Mouse (Mus musculus) limb, embryonic 12.5 days (tissue): ENCODE data around the gene Utrn. TPM values are rescaled to one million over a fixed set of nuclear protein-coding genes. Genes with fewer than 3 reads are reported as not detected.

Source experiments
- ATAC-seq: fragments of 200-750 bp; cut with Nextera tagmentation; 2 replicates; pipeline ENCODE4 v1.8.0; 2017; ENCODE audit warnings: low read depth, moderate TSS enrichment; ENCODE audit not compliant: insufficient number of reproducible peaks, insufficient read depth, low FRiP score, low TSS enrichment
- H3K27ac ChIP-seq: fragments of 300-500 bp; sonication (generic); 2 replicates; pipeline ENCODE4 v1.5.1; 2016; ENCODE audit warnings: mild to moderate bottlenecking, moderate library complexity
- H3K27me3 ChIP-seq: fragments of 300-500 bp; sonication (generic); 2 replicates; pipeline ENCODE4 v1.6.1; 2016; ENCODE audit warnings: mild to moderate bottlenecking, moderate library complexity
- H3K36me3 ChIP-seq: fragments of 300-500 bp; sonication (generic); 2 replicates; pipeline ENCODE4 v1.6.1; 2016; ENCODE audit warnings: mild to moderate bottlenecking, moderate library complexity
- H3K4me1 ChIP-seq: fragments of 300-500 bp; sonication (generic); replicated peaks from 2 replicates; pipeline ENCODE4 v1.6.1; 2016
- H3K4me2 ChIP-seq: fragments of 300-500 bp; sonication (generic); 2 replicates; pipeline ENCODE4 v1.6.1; 2016; ENCODE audit warnings: mild to moderate bottlenecking, moderate library complexity
- H3K4me3 ChIP-seq: fragments of 300-500 bp; sonication (generic); replicated peaks from 2 replicates; pipeline ENCODE4 v1.5.1; 2016; ENCODE audit warnings: mild to moderate bottlenecking
- H3K9ac ChIP-seq: fragments of 300-500 bp; sonication (generic); replicated peaks from 2 replicates; pipeline ENCODE4 v1.6.1; 2016; ENCODE audit warnings: mild to moderate bottlenecking, moderate library complexity
- H3K9me3 ChIP-seq: fragments of 300-500 bp; sonication (generic); 2 replicates; pipeline ENCODE4 v1.6.1; 2016; ENCODE audit warnings: mild to moderate bottlenecking, moderate library complexity
- WGBS: fragments of 180-500 bp; shearing (Covaris S2); methylation state at CpG from one replicate; pipeline ENCODE4 v1.1.7; 2016; 5-methylcytosine and 5-hydroxymethylcytosine counted together
- polyA plus RNA-seq: library from polyadenylated mRNA; unstranded; fragments of >200 nt; fragmentation: Nextera tagmentation; extraction: Ambion mirVana; gene quantifications from 2 replicates; pipeline ENCODE4 v1.2.1, GENCODE M21; 2016

The Utrn gene
- polyA plus RNA-seq, 1 experiment from 2014 or later = 62.1 TPM

- WGBS = 91% methylated on average over 6 of the region's 6 CpGs
- Histone ChIP-seq H3K9ac (no peak overlapping the region), H3K4me3 (no peak overlapping the region), H3K36me3 (peaks cover 2% of the 10 kb centered on the region; the same call in 1 of the 2 replicates), H3K4me2 (no peak overlapping the region), H3K27ac (no peak overlapping the region), H3K9me3 (no peaks in the 10 kb centered on the region), H3K27me3 (no peaks in the 10 kb centered on the region), H3K4me1 (peaks cover 8% of the 10 kb centered on the region; the same call in 1 of the 2 replicates)
- ATAC-seq = no peak
Measured at GRCm38 (mm10) chr10:12854298-12854697, 14.9 kb downstream of the Utrn start.

GRCm38 (mm10) chr10:12853776-12854175 is 15.4 kb downstream of the Utrn start:
- WGBS = 80% methylated on average over 6 of the region's 6 CpGs
- Histone ChIP-seq H3K9me3 (no peaks in the 10 kb centered on the region), H3K27me3 (no peaks in the 10 kb centered on the region), H3K4me2 (no peak overlapping the region), H3K36me3 (no peaks in the 10 kb centered on the region), H3K4me1 (peaks cover 10% of the 10 kb centered on the region; the same call in 1 of the 2 replicates), H3K27ac (no peak overlapping the region), H3K4me3 (no peak overlapping the region), H3K9ac (no peak overlapping the region)
- ATAC-seq = no peak

DNA sequence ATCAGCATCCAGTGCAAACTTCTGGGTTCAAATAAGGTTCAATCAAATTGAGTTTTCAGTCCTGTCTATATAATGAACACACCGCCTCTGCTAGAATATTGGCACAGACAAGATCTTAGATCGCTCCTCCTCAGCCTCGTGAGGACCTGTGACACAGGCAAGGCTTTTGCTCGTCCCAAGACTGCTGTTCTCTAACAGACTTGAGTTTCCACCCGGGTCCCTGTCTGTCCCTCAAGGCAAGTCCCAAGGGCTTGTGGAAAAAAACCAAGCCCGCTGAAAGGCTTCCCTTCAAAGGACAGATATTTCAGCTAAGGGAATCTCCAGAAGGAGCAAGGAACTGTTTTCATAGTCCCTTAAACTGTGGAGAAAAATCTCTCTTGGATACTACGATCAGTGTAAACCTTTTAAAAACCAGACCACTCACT is 16.0 kb downstream of the Utrn start:
- H3K27me3 ChIP-seq = no peaks in the 10 kb centered on the region
- peaks cover 15% of the 10 kb centered on the region; the same call in 1 of the 2 replicates for H3K4me1 ChIP-seq
- no peaks in the 10 kb centered on the region for H3K36me3 ChIP-seq
- no peak overlapping the region for H3K9ac ChIP-seq
- no peak overlapping the region for H3K27ac ChIP-seq
- ATAC-seq = no peak
- 83% methylated on average over 7 of the region's 7 CpGs for WGBS
- H3K4me3 ChIP-seq = no peak overlapping the region
- H3K9me3 ChIP-seq = no peaks in the 10 kb centered on the region
- no peak overlapping the region for H3K4me2 ChIP-seq

GRCm38 (mm10) chr10:12852416-12853195 is 16.6 kb downstream of the Utrn start:
- no peaks in the 10 kb centered on the region for H3K9me3 ChIP-seq
- H3K4me1 ChIP-seq = peaks cover 15% of the 10 kb centered on the region; the same call in 1 of the 2 replicates
- no peak overlapping the region for H3K27ac ChIP-seq
- no peaks in the 10 kb centered on the region for H3K27me3 ChIP-seq
- no peak overlapping the region for H3K4me2 ChIP-seq
- H3K4me3 ChIP-seq = no peak overlapping the region
- WGBS = 89% methylated on average over 15 of the region's 15 CpGs
- no peak for ATAC-seq
- H3K36me3 ChIP-seq = no peaks in the 10 kb centered on the region
- no peak overlapping the region for H3K9ac ChIP-seq

GRCm38 (mm10) chr10:12850781-12851471 is 18.2 kb downstream of the Utrn start:
- no peak overlapping the region for H3K27ac ChIP-seq
- H3K9me3 ChIP-seq = no peaks in the 10 kb centered on the region
- no peaks in the 10 kb centered on the region for H3K27me3 ChIP-seq
- peaks cover 15% of the 10 kb centered on the region; the same call in 1 of the 2 replicates for H3K4me1 ChIP-seq
- WGBS = 86% methylated on average over 7 of the region's 7 CpGs
- no peak overlapping the region for H3K4me3 ChIP-seq
- no peak overlapping the region for H3K4me2 ChIP-seq
- 0 out of 2 replicates have a peak, but pooled peaks cover 3% of the 10 kb centered on the region for H3K36me3 ChIP-seq
- no peak for ATAC-seq
- H3K9ac ChIP-seq = no peak overlapping the region

DNA sequence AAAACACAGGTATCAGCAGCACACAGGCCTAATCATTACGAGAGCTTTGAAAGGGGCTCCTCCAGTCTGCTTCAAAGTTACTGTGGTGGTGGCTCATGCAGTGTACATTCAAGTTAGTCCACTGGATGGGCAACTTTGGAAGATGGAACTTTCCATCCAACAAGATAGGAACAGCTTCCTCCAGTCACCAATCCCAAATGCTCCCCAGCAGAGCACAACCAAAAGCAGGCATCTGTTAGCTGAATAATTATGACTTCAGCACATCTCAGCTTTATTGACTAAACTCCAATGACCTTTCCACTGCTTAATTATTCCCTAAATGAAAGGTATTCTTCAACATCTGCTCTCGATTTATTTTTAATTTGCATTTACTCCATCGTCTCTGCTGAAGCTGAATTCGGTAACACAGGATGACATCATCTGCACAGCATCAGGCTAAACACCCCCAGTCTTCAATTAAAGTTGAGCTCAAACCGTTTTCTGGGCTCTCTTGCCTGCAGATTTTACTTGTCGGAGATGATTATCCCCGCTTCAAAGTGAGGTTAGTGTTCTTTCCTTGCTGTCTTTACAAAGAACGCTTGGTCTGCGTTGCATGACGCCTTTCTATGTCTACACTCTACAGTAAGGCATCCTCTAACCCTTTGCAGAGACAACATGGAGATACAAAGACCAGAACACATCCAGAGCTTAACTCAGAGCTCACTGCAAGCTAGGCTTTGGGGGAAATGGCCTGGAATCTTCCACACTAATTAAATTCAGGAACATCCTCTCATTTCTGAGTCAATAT is 20.6 kb downstream of the Utrn start:
- H3K4me3 ChIP-seq = no peak overlapping the region
- peaks cover 8% of the 10 kb centered on the region; the same call in 1 of the 2 replicates for H3K4me1 ChIP-seq
- H3K9ac ChIP-seq = no peak overlapping the region
- H3K27me3 ChIP-seq = no peaks in the 10 kb centered on the region
- H3K4me2 ChIP-seq = no peak overlapping the region
- H3K36me3 ChIP-seq = 0 out of 2 replicates have a peak, but pooled peaks cover 4% of the 10 kb centered on the region
- WGBS = 32% methylated on average over 10 of the region's 10 CpGs
- ATAC-seq = no peak
- no peak overlapping the region for H3K27ac ChIP-seq
- no peaks in the 10 kb centered on the region for H3K9me3 ChIP-seq

- 83% methylated on average over 4 of the region's 4 CpGs for WGBS
- peaks cover 5% of the 10 kb centered on the region; the same call in 1 of the 2 replicates for H3K4me1 ChIP-seq
- H3K4me3 ChIP-seq = no peak overlapping the region
- no peak overlapping the region for H3K9ac ChIP-seq
- no peaks in the 10 kb centered on the region for H3K27me3 ChIP-seq
- H3K27ac ChIP-seq = no peak overlapping the region
- no peak overlapping the region for H3K4me2 ChIP-seq
- no peaks in the 10 kb centered on the region for H3K9me3 ChIP-seq
- 0 out of 2 replicates have a peak, but pooled peaks cover 4% of the 10 kb centered on the region for H3K36me3 ChIP-seq
- ATAC-seq = no peak
Measured at GRCm38 (mm10) chr10:12842543-12842942, 26.6 kb downstream of the Utrn start.

GRCm38 (mm10) chr10:12841497-12841896 is 27.7 kb downstream of the Utrn start:
- H3K4me2 ChIP-seq = no peak overlapping the region
- no peak for ATAC-seq
- H3K9me3 ChIP-seq = no peaks in the 10 kb centered on the region
- H3K4me3 ChIP-seq = no peak overlapping the region
- H3K36me3 ChIP-seq = 0 out of 2 replicates have a peak, but pooled peaks cover 4% of the 10 kb centered on the region
- peaks cover 5% of the 10 kb centered on the region; the same call in 1 of the 2 replicates for H3K4me1 ChIP-seq
- no peak overlapping the region for H3K9ac ChIP-seq
- 80% methylated on average over 5 of the region's 5 CpGs for WGBS
- no peak overlapping the region for H3K27ac ChIP-seq
- no peaks in the 10 kb centered on the region for H3K27me3 ChIP-seq

DNA sequence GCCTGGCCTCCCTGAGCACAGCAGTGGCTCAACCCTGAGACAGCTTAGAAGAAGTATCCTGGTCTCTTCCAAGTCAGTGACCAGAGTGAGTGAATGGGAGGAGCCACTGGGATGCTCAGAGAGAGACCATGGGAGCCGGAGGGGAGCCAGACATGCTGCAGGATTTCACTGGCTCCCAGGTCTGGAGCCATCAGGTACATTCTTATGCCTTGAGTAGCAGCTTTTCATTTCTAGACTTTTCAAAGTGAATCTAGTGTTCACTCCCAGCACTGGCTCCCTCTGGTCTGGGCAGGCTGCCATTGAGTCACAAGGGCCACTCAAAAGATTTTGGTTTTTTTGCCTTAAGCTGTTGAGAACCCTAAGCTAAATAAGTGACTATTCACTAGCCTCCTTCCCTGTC is 31.5 kb downstream of the Utrn start:
- H3K4me2 ChIP-seq = no peak overlapping the region
- no peak overlapping the region for H3K27ac ChIP-seq
- H3K27me3 ChIP-seq = no peaks in the 10 kb centered on the region
- H3K4me1 ChIP-seq = peaks cover 5% of the 10 kb centered on the region; the same call in 1 of the 2 replicates
- no peak overlapping the region for H3K9ac ChIP-seq
- 73% methylated on average over 1 of the region's 1 CpGs for WGBS
- no peaks in the 10 kb centered on the region for H3K36me3 ChIP-seq
- no peak for ATAC-seq
- no peaks in the 10 kb centered on the region for H3K9me3 ChIP-seq
- no peak overlapping the region for H3K4me3 ChIP-seq

- no peaks in the 10 kb centered on the region for H3K4me1 ChIP-seq
- ATAC-seq = no peak
- H3K4me3 ChIP-seq = no peak overlapping the region
- H3K9me3 ChIP-seq = no peaks in the 10 kb centered on the region
- H3K36me3 ChIP-seq = no peaks in the 10 kb centered on the region
- no peak overlapping the region for H3K9ac ChIP-seq
- no peaks in the 10 kb centered on the region for H3K27me3 ChIP-seq
- no peak overlapping the region for H3K4me2 ChIP-seq
- WGBS = 89% methylated on average over 14 of the region's 14 CpGs
- H3K27ac ChIP-seq = no peak overlapping the region
Measured at GRCm38 (mm10) chr10:12836048-12836816, 32.9 kb downstream of the Utrn start.
